Mouse (Mus musculus) cerebellum, postnatal 4 days (tissue): ENCODE measurements at regions not wholly inside any gene's neighbourhood (a gene's known extent, or its start where the extent isn't known, plus 50 kb on each side); places are given as distances from the start of the nearest gene placed in this dataset.
"Not testable (repeated sequence)": the region's sequence is repeated elsewhere in the genome, so short reads cannot be mapped to it uniquely, and the experiment has no call there.

Source experiments
- DNase-seq, 2 experiments: peaks; one replicate each; pipeline ENCODE4 v3.0.0; 2022; ENCODE audit warnings: low spot score in 2 of 2, mixed read lengths in 1 of 2

DNA sequence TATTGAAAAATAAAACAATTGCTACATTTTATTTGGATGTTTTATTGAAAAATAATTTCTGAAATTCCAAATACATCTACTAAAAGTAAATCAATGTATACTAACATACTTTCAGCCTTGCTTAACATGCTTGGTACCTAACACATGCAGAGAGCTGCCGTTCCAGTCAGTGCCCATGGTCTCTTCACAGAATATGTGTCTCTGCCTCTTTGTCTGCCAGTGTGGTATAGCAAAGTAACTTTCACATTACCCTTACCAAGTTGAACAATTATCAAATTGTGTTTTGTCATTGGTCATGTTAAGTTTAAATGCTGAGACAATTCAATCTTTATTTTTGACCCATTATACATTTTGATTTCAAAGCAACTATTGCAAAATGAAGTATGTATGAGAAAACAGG lies 1159.2 kb upstream of the Foxg1 start:
- no peak for DNase-seq

- peak in 1 of 2 experiments; percentile 7 for DNase-seq
Observed at GRCm38 (mm10) chr12:48221976-48222800, 1160.3 kb upstream of the Foxg1 start.

DNA sequence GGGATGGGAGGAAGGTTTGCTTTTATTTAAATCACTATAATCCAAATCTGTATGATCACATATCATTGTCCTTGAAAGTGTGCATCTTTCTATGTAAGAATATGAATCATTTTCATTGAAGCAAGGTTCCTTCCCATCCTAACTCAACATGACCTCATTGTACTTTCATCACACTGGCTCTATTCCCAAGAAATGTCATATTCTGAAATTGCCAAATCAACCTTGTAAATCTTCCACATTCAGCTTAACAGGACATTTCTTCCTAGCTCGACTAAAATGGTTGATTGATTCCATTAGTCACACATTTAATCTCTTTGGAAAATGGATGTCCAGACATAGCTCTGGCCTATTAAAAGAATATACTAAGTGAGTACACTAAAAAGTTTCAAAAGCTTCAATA lies 1200.6 kb upstream of the Foxg1 start:
- DNase-seq, result no peak

- DNase-seq, result no peak
Observed at GRCm38 (mm10) chr12:48173926-48174601, 1208.4 kb upstream of the Foxg1 start.

DNA sequence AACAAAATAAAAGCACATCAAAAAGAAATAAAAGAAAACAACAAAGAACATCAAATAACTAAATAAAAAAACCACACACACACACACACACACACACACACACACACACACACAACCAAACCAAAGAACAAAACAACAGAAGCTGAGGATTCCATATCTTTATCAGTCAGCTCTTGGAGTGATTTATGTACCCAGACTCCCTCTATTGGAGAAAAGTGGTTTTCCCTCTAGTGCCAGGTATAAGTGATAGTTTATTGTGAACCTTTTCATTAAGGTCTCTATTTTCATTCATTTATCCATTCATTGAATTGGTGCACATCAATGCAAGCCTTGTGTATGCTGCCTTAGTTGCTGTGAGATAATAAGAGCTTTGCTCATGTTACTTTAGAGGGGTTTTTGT lies 1236.3 kb upstream of the Foxg1 start:
- no peak for DNase-seq

DNA sequence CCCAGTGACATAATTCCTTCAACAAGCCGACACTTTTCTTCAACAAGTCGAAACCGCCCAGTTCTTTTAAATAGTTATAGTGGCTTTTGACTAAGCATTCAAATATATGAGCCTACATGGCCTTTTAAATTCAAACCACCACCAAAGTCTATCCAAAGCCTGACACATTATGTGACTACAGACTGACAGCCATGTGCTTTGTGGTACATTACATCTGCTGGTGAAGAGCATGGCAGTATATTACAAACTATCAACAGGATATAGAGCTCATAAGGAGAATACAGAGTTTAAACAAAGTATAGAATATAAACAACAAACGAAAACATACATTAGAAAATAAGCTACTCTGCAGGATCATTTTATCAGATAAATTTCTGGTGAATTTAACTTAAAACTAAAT lies 1259.5 kb upstream of the Foxg1 start:
- no peak for DNase-seq

DNA sequence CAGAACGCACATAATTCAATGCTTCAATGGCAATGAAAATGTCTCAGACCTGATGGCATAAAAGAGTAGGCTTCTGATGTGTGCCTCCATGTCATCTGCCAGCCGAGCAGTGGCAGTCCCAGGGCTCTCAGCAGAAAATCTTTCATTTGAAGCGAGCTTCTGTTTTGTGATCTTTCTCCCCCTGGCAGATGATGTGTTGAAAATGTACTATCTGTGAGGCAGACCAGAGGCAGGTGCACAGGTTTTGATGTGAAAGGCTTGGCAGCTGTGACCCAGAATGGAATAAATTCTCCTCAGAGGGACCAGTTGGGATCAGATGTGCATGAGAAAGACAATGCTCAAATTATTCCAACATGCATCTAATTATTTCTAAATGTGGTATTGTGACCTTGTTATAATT lies 1281.0 kb upstream of the Nova1 start:
- DNase-seq, result no peak

- DNase-seq, result no peak
Observed at GRCm38 (mm10) chr12:48086988-48087387, 1268.3 kb upstream of the Nova1 start.

GRCm38 (mm10) chr12:48083377-48083776 lies 1264.6 kb upstream of the Nova1 start:
- DNase-seq, result no peak

- DNase-seq, result no peak
Observed at GRCm38 (mm10) chr12:48062620-48062942, 1243.9 kb upstream of the Nova1 start.

DNA sequence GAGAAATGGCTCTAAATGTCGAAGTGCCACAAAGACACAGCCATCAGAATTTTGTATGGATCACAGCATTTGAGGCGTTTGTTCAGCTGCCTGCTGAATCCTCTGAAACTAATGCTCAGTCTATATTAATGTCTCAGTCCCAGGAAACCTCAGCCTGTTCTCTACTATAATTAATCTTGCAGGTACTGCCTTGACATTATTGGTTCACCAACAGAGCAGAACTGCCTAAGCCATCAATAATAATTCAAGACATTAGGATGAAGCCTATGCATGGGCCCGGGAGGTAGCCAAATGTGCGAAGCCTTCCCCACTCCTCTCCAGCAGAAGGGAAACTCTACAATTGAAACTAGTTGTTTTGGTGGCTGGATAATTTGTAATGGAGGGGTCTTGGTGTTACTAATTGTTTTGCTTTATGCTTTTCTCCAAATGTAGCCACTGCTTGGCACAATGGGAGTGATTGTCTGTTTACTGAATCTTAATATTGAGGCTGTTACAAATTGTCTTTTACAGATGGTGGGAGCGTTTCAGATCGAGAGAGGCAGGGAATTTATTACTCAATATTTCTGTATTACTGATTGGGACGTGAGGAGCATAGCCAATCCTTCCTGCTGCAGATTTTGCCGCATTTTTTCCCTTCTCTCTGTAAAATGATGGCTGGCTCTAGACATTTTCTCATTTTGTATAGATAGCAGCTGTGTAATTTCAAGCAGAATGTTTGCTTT lies 1243.3 kb upstream of the Nova1 start:
- DNase-seq, result no peak

DNA sequence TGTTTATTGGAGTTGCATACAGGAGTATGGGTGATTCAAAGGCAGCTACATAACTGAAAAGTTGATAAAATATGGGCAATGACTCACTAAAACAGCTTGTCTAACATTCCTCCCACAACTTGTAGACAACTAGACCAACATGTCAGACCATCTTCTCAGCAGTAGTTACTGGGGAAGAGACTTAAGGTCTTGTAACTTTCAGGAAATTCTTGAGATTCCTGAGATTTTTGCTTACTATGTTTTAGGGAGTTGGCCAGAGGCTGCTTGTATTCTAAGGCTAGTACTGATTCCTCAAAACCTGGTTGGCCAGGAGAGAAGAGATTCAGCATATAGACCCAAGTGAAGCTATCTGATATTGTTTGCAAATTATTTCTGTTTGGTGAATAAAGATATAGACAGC lies 1201.7 kb upstream of the Nova1 start:
- DNase-seq, result no peak

DNA sequence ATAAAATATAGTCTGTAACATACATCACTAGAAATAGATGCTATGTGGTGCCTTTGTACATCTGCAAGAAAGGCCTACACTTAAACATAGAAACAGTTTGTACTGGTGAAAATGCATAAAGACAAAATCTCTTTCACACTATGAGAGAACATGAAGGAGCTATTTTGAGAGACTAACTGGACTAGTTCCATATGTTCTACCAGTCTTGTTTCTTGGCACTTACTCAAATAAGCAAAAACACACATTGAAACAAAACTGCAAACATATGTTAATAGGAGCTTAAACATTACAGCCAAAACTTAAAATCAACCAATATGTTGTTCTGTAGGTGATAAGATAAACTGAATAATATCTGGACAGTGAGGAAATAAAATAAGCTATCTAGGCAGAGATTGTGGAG lies 1157.1 kb upstream of the Nova1 start:
- no peak for DNase-seq

DNA sequence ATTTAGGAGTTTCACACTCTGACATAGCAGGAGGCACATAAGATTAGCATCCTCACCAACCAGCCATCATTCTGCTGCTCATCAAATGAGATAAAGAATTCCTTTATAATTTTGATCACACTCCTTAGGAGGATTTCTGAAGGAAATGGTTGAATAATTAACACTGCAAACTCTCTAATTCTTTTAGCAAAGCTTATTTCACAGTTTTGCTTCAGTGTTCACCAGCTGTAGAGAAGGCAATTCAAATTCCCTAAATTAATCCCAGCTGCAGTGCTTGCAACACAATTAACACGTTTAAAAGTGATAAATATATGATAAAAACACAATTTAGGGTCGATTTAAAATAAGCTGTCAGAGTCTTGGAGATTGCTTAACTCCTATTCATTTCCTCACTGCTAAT lies 1150.9 kb upstream of the Nova1 start:
- DNase-seq, result no peak

DNA sequence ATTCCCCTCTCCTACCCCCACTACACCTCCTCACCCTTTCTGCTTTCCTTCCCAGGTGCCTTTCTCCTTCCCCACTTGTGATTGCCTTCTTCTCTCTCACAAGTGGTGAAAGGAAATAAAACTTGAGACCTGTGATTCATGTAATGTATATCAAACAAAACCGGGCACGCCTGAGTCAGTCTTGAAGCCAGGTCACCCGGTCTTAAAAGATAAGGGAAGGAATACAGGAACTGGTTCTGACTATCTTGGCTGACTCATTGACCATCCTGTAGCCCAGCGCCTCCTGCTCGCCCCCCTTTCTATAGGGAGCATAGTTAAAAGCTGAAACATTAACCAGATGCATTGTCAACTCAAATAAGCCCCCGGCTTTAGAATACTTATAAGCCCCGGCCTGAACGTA lies 1135.6 kb upstream of the Nova1 start:
- DNase-seq, result no peak

DNA sequence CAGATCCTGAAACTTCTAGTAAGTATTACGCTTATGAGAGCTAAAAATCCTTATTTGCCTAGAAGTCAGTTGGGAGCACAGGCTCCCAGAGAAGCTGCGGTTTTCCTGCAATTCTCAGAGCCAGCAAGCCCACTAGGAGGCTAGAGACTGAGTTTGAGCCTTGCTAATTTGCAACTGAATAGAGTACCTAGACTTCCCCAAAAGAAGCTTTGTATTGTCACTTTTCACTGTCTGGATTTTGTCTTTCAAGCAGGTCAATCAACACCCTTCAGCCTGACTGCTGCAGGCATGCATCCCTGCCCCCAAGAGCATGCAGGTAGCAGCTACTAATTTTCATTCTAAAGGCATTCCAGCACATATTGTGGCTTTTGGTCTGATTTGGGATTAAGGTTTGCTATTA lies 1120.8 kb upstream of the Nova1 start:
- not testable (repeated sequence) for DNase-seq

DNA sequence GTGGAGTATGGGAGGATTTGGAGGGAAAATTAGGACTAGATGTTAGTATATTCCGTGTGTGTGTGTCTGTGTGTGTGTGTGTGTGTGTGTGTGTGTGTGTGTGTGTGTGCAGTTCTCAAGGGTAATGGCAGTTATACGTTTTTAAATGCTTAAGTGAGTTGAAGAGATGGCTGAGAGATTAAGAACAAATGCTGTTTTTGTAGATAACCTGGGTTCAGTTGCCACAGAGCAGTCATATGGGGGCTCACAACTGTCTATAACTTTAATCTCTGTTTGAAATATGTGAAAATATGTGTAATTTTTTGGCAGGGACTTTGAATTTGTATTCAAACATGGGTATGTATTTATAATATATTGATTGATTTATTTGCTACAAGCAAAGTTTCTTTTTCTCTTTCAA lies 1108.3 kb upstream of the Nova1 start:
- no peak for DNase-seq
